Mouse (Mus musculus) liver, adult 2 months (tissue): ENCODE data around the gene Mcidas.

Experiments
- CTCF ChIP-seq: fragments of 200-500 bp; IDR thresholded peaks from 2 replicates; pipeline ENCODE4 v1.5.1; 2011; ENCODE audit warnings: low read depth, low read length, control low read depth
- POLR2A ChIP-seq: fragments of 200-500 bp; IDR thresholded peaks from 2 replicates; pipeline ENCODE4 v1.6.1; 2011; ENCODE audit warnings: low read length, control low read depth; ENCODE audit not compliant: insufficient read depth; ENCODE audit errors: extremely low read depth

GRCm38 (mm10) chr13:112976720-112977119 lies 16.9 kb upstream of the Mcidas start:
- no peak for TF ChIP-seq POLR2A
- no peak for TF ChIP-seq CTCF
